Mouse (Mus musculus) layer of hippocampus, adult 2 months (tissue): ENCODE data around the gene Axin2. TPM values are rescaled to one million over a fixed set of nuclear protein-coding genes. Genes with fewer than 3 reads are reported as not detected.
"Not testable (repeated sequence)": the region's sequence is repeated elsewhere in the genome, so short reads cannot be mapped to it uniquely, and the experiment has no call there.

Experiments
- DNase-seq, 2 experiments: peaks; one replicate each; pipeline ENCODE4 v3.0.0; 2022; ENCODE audit warnings: low spot score in 2 of 2
- H3K27ac ChIP-seq: fragments of 200-600 bp; 2 replicates; pipeline ENCODE4 v1.8.1; 2022
- H3K4me3 ChIP-seq: fragments of 200-600 bp; 2 replicates; pipeline ENCODE4 v1.8.1; 2022; ENCODE audit warnings: mild to moderate bottlenecking
- CTCF ChIP-seq: fragments of 200-600 bp; conservative IDR thresholded peaks from 2 replicates; pipeline ENCODE4 v1.8.1; 2022; ENCODE audit warnings: antibody characterized with exemption, mild to moderate bottlenecking, moderate library complexity
- long read RNA-seq, 2 experiments: library from polyadenylated mRNA; stranded (forward); transcript quantifications; one replicate each; pipeline ENCODE4 v2.0.0; 2021; ENCODE audit warnings: borderline mapping rate in 2 of 2
- total RNA-seq, 2 experiments: library from RNA; stranded (reverse); gene quantifications; 2 replicates each; pipeline ENCODE4 v1.2.3; 2021

Gene Axin2
- 10 to 100 TPM; 31.1 to 32.7 TPM for total RNA-seq
- long read RNA-seq, experiment 1, partial matches to known transcripts: 1 of 2 reads
- long read RNA-seq, experiment 1, other reads (novel, unspliced or antisense): 1 of 2 reads
- long read RNA-seq, experiment 2, full-length matches to known transcripts: 1 of 3 reads
- long read RNA-seq, experiment 2, partial matches to known transcripts: 0 of 3 reads
- long read RNA-seq, experiment 2, other reads (novel, unspliced or antisense): 2 of 3 reads

- peak; percentile 85 to 90 for DNase-seq
- H3K27ac ChIP-seq: peak within 1 kb of the TSS; percentile 100
- H3K4me3 ChIP-seq: peak within 1 kb of the TSS; percentile 70
- TF ChIP-seq CTCF: no peak; the same call in 1 of the 2 replicates
Observed at GRCm38 (mm10) chr11:108920158-108920635, at the start of gene Axin2. Axin2 (plus strand) TSS chr11:108920349.

GRCm38 (mm10) chr11:108871284-108871683 lies 48.9 kb upstream of the Axin2 start:
- not testable (repeated sequence) for DNase-seq, H3K4me3 ChIP-seq

GRCm38 (mm10) chr11:108871748-108872147 lies 48.4 kb upstream of the Axin2 start:
- no peak for DNase-seq
- H3K4me3 ChIP-seq: no peak overlapping the region
- H3K27ac ChIP-seq: no peak overlapping the region
- no peak for TF ChIP-seq CTCF

More at GRCm38 (mm10) chr11:108871284-108871683, 48.9 kb upstream of the Axin2 start:
- H3K27ac ChIP-seq: not testable (repeated sequence)

GRCm38 (mm10) chr11:108876633-108877205 lies 43.4 kb upstream of the Axin2 start:
- no peak for DNase-seq
- Histone ChIP-seq H3K4me3 (no peak overlapping the region), H3K27ac (no peak overlapping the region)
- no peak for TF ChIP-seq CTCF

- DNase-seq: no peak
- Histone ChIP-seq H3K27ac (no peak overlapping the region), H3K4me3 (no peak overlapping the region)
- no peak for TF ChIP-seq CTCF
Observed at GRCm38 (mm10) chr11:108877520-108877919, 42.6 kb upstream of the Axin2 start.

GRCm38 (mm10) chr11:108880546-108880945 lies 39.6 kb upstream of the Axin2 start:
- TF ChIP-seq CTCF: no peak
- Histone ChIP-seq H3K27ac (no peak overlapping the region), H3K4me3 (no peak overlapping the region)
- DNase-seq: no peak

- no peak for TF ChIP-seq CTCF
Observed at GRCm38 (mm10) chr11:108881662-108882061, 38.5 kb upstream of the Axin2 start.

GRCm38 (mm10) chr11:108885276-108885896 lies 34.8 kb upstream of the Axin2 start:
- no peak for TF ChIP-seq CTCF
- no peak overlapping the region for H3K27ac ChIP-seq
- DNase-seq: no peak

More at GRCm38 (mm10) chr11:108881662-108882061, 38.5 kb upstream of the Axin2 start:
- no peak for DNase-seq
- Histone ChIP-seq H3K27ac (no peak overlapping the region), H3K4me3 (no peak overlapping the region)

GRCm38 (mm10) chr11:108886060-108886459 lies 34.1 kb upstream of the Axin2 start:
- no peak for TF ChIP-seq CTCF
- Histone ChIP-seq H3K4me3 (no peak overlapping the region), H3K27ac (no peak overlapping the region)
- no peak for DNase-seq

More at GRCm38 (mm10) chr11:108885276-108885896, 34.8 kb upstream of the Axin2 start:
- no peak overlapping the region for H3K4me3 ChIP-seq

GRCm38 (mm10) chr11:108889121-108889520 lies 31.0 kb upstream of the Axin2 start:
- Histone ChIP-seq H3K27ac (no peak overlapping the region), H3K4me3 (no peak overlapping the region)
- no peak for DNase-seq
- peak; percentile 88 for TF ChIP-seq CTCF

GRCm38 (mm10) chr11:108890544-108890943 lies 29.6 kb upstream of the Axin2 start:
- Histone ChIP-seq H3K27ac (no peak overlapping the region), H3K4me3 (peak overlapping the region; percentile 37)
- no peak for TF ChIP-seq CTCF
- no peak for DNase-seq

- Histone ChIP-seq H3K4me3 (peak overlapping the region; percentile 41), H3K27ac (peak overlapping the region; percentile 74)
- no peak for DNase-seq
- no peak for TF ChIP-seq CTCF
Observed at GRCm38 (mm10) chr11:108891111-108891870, 28.9 kb upstream of the Axin2 start.

- TF ChIP-seq CTCF: no peak
- no peak for DNase-seq
- H3K4me3 ChIP-seq: peak overlapping the region; percentile 41
- peak overlapping the region; percentile 74 for H3K27ac ChIP-seq
Observed at GRCm38 (mm10) chr11:108891871-108892380, 28.2 kb upstream of the Axin2 start.
